Mouse (Mus musculus) T-helper 1 cell (primary cell): ENCODE data around the gene Ppfia2.

Experiments used
- in situ Hi-C: fragments of 300-600 bp; cut with MboI, MseI; formaldehyde crosslinking; loops from one replicate; pipeline ENCODE4 v1.15.1; 2025; ENCODE audit warnings: high pct_unique_total_duplicates

The Ppfia2 gene

GRCm38 (mm10) chr10:106665221-106665620 is 195.1 kb downstream of the Ppfia2 start:
- in situ Hi-C loops = no loop called here

DNA sequence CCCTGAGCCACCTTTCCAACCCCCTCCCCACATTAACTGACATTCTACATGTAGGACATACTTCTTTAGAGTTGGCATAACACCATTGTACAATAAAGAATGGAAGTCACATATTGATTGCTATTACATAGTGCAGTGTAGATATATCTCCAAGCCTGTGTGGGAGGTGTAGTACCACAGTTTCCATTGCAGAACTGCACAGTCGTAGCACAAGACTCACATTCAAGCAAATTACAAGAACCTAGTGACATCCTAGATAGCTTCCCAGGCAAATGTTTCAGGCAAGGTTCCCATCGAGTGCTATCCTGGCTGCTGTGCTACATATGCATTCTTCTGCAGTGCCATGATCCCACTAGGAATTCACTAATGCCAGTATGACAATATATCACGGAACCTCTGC is 200.0 kb downstream of the Ppfia2 start:
- in situ Hi-C loops = no loop called here

DNA sequence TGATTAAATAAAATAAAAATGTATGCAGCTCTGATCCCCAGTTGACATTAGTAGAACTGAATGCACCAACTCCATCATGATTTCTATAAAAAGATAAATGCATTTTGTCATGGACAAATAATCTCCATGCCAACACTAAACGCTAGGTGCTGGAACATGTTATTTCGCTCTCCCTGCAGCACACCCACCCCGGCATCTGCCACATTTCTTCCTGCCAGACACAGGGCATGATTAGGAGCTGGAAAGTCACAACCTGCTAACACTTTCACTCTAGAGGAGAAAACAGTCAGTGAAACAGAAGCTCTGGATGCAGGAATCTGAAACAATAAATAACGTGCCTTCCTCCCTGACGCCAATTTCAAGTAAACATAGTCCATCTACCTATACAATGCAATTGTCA is 211.3 kb downstream of the Ppfia2 start:
- in situ Hi-C loops = no loop called here

- in situ Hi-C loops = no loop called here
These were observed 215.4 kb downstream of the Ppfia2 start for GRCm38 (mm10) chr10:106685519-106685918.

GRCm38 (mm10) chr10:106719936-106720335 is 249.8 kb downstream of the Ppfia2 start:
- in situ Hi-C loops = no loop called here

GRCm38 (mm10) chr10:106732265-106732664 is 262.1 kb downstream of the Ppfia2 start:
- in situ Hi-C loops = no loop called here

- in situ Hi-C loops = no loop called here
These were observed 266.3 kb downstream of the Ppfia2 start for GRCm38 (mm10) chr10:106736230-106737063.

DNA sequence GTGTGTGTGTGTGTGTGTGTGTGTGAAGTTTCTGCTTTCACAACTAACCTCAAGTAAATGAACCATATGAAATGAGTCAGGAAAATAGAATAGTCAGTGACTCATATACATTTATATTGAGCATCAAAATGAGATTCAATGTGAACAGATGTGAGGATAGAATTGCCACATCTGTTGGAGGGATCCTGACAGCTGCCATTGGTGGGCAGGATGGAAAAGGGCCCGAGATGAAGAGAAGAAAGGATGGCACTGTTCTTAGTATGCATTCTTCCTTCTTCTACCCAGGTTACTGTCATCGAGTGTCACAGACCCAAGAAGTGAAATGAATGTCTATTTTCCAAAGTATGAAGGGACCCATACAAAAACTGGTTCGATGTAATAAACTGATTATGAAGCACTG is 268.1 kb downstream of the Ppfia2 start:
- in situ Hi-C loops = no loop called here

GRCm38 (mm10) chr10:106744966-106745365 is 274.8 kb downstream of the Ppfia2 start:
- in situ Hi-C loops = no loop called here

DNA sequence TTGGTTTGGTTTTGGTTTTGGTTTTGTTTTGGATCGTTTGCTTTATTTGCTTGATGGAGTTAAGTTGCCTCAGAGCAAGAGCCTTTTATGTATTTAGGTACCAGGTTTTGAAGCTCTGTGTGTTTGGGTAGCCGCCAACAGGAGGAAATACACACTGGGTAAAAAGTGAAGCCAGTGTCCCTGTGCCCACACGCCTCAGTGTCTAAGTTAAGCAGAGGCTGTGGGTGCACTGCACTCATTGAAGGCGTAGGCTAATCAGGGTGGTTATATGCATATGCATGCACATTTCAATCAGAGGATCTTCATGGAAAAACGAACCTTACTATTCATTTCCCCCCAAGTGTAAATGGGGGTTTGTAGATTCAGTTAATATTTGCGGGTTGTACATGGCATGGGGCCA is 290.9 kb downstream of the Ppfia2 start:
- in situ Hi-C loops = no loop called here

DNA sequence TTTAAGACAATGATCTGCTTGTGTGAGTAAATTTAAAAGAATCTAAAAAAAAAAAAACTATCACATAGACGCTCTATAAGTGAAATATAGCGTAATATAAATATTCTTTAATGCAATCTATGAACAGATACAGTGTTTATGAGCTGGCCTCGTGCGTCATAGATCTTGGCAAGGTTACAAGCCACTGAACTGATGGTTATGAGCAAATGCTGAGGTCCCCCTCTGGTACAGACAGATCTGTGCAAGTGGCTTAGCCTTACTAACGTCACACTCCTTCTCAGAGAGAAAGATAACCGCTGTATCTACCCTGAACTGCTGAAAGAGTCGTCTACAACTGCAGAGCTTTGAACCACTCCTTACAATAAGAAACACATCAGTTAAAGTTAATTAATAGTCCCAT is 293.6 kb downstream of the Ppfia2 start:
- in situ Hi-C loops = no loop called here

DNA sequence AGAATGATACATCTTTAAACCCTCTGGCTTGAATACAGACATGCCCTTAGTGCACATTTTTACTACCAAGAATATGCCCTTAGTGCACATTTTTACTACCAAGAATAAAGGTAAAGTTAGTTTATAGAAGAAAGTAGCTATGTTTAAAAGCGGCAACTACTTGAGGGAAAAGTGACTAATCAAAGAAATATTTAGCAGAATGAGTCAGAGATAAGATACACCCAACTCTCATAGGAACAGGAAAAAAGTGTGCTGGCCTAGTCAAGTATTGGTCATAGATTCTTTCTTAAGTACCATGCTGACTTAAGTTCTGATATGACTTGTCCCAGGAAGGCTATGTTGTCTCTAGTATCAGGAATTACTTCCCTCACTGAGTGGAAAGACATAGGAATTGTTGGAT is 305.4 kb downstream of the Ppfia2 start:
- in situ Hi-C loops = no loop called here

DNA sequence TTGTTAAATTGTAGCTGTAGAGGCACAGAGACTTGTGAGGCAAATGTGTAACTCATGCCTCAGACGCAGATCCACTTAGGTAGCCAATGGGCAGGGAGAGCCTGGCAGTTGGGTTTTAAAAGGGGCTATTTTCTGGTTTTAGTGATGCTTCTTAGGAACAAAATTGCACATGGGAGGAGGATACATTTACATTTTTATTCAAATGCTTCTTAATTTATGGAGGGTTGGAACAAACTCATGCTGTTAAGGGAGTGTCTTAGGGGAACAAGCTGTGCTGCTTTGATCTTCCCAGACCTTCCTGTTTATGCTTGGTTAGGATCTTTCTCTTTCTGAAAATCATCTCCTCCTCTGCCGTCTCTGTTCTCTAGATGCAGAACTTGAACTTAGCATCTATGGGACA is 345.3 kb downstream of the Ppfia2 start:
- in situ Hi-C loops = no loop called here

GRCm38 (mm10) chr10:106818381-106818780 is 348.2 kb downstream of the Ppfia2 start:
- in situ Hi-C loops = no loop called here

DNA sequence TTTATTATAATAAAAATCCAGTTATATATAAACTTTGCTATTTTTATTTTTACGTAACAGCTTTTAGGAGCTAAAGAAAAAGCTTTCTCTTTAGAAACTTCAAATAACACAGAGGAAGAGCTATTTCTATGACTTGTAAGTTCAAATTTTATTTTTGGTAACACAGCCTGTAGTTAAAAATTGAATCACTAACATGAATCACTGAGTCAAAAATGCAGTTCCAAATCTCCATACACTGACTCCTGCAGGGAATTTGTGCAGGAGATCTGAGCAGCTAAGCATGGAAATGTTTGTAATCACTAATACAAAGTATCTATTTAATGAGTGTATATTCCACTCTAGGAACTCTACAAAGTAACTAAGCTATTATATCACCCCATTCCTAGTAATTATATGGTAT is 354.1 kb downstream of the Ppfia2 start:
- in situ Hi-C loops = no loop called here

DNA sequence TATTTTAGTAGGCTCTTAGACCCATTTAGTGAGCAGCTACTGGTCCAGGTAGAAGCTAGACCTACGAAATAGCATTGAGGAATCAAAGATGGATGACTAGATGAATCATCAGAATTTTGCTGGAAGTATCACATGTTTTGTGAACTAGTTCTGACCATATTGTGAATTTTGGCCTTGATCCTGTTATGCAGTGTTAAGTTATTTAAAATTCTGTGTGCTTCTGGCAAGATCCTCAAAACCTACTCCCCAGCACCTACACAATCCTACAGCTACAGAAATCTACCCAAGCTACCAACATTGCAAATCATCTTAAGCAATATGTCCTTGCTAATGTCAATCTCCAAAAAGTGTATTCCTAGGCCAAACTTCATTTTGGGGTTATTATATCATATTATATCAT is 368.3 kb downstream of the Ppfia2 start:
- in situ Hi-C loops = no loop called here

DNA sequence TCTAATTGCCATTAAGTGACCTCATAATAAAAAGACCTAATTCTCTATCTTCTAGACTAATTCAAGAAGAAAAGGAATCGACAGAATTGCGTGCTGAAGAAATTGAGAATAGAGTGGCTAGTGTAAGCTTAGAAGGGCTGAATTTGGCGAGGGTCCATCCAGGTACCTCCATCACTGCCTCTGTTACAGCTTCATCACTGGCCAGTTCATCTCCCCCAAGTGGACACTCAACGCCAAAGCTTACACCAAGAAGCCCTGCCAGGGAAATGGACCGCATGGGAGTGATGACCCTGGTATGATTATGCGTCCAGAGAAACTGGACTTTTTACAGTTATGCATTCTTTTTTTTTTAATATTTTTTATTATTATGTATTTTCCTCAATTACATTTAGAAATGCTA is 388.0 kb downstream of the Ppfia2 start:
- in situ Hi-C loops = loop anchor here (10.0 kb wide), 1 partner anchor 1353 kb away; no protein-coding TSS in a partner anchor

- in situ Hi-C loops = no loop called here
These were observed 400.1 kb downstream of the Ppfia2 start for GRCm38 (mm10) chr10:106870233-106870632.

DNA sequence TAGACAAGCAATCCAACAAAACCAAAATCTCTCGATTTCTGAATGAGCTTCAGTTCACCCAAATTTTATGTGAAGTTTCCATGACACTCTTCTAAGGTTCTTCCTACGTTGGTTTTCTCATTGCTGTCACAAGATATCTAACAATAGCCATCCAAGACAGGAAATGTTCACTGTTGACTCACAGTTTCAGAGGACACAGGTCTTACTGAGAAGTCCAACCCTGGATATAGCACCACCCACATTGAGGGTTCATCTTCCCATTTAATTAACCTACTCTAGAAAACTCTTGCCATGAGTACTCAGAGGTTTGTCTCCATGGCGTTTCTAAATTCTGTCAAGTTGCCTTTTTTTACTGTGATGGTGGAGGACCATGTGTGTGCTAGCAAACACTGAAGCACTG is 401.7 kb downstream of the Ppfia2 start:
- in situ Hi-C loops = no loop called here

DNA sequence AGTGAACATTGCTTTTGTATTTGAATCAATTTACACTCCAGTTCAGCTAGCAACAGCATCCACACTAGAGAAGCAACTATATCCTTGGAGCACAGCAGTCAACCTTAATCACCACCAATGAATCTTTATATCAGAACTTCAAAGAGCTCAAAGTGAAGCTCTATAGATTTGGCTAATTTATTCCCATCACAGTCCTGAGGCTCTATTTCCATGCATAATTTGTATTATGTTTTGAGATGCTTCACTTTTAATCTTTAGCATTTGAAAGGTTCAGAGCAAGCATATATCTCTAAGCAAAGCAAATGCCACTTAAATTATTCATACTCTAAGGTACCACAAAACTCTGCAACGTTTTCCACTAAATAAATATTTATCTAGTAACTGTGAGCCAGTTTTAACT is 402.6 kb downstream of the Ppfia2 start:
- in situ Hi-C loops = no loop called here

DNA sequence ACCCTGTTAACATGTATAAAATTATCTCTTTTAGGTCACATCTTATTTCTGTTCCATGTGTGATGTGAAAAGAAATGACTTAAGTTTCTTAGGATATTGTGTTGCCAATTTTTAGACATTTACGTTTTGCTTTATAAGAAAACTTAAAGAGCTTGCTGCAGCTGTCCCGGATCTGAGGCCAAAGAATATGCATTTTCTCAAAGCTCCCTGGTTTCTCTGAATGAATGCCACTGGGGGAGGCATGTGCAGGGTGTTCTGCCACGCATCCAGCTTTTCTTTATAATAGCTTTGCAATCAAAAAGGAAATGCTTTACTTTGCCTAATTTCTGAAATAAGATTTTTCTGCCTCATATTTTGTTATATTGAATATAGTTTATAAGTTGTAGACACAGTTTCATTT is 411.2 kb downstream of the Ppfia2 start:
- in situ Hi-C loops = no loop called here

DNA sequence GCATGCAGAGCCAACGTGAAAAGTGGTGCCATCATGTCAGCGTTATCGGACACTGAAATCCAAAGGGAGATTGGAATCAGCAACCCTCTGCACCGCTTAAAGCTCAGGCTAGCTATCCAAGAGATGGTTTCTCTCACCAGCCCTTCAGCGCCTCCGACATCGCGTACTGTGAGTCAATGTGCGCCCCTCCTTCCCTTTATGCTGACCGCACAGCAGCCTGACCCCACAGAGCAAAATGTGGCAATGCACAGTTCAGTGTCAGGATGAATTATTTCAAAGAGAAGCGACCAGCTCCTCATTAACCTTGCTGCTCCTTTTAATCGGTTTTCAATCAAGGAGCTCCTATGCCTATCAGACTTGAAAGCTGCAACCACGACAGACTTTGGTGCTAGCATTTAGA is 426.2 kb downstream of the Ppfia2 start:
- in situ Hi-C loops = no loop called here

- in situ Hi-C loops = no loop called here
These were observed 440.0 kb downstream of the Ppfia2 start for GRCm38 (mm10) chr10:106910108-106910507.

- in situ Hi-C loops = no loop called here
These were observed 442.9 kb downstream of the Ppfia2 start for GRCm38 (mm10) chr10:106913032-106913431.
